Mouse (Mus musculus): Measurements from ENCODE around the gene Ap5m1.
A peak's percentile ranks its signal among the peaks of the same experiment; 100 is the strongest.

Ap5m1 gene

DNA sequence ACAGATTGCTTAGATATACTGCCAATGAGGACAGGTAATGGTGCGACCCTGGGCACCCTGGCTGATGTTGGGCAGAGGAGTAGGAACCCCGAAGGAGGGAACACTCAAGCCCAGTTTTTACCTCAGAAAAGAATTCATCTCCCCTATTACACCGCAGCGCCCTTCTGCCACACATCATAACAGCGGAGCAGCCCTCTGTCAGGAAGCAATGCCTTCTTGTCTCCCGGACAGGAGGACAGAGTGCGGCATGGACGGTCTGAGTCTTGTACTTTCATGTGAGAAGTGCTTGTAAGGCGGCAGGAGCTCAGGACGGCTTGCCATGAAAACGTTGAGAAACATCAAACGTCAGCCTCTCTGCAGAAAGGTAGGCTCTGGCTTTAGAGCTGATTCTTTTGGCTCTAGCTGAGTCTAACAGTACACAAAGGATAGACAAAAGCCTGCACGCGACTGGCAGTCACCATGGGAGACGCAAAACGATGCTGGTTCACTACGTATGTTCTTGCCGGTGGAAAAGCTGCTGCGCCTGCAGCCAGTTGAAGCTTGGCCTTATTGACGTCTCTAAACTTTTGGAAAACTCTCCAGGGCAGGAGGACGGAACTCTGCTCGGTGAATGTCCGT is 61.4 kb downstream of the Ap5m1 start:
- DNase-seq (ENCODE audit: low read depth, low spot score), result no peak

GRCm38 (mm10) chr14:49128544-49129263 is 62.8 kb downstream of the Ap5m1 start:
- DNase-seq (ENCODE audit: low read depth, low spot score), result no peak

DNA sequence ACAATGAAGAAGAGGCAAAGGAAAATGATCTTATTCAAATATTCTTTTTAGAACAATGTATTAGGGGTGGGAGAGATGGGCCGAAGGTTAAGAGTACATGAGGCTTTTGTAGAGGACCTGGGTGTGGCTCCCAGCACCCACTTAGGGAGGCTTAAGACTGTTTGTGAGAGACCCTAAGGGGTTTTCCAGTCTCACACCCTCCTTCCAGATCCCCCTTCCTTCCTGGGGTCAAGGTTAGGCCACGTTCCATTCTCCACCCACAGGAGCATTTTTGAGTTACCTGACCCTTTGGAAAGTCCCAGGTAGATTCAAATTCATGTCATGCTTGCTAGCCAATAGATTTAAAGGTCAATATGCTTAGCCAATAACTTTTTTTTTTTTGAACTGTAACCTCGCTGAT is 66.5 kb downstream of the Ap5m1 start:
- DNase-seq (ENCODE audit: low read depth, low spot score), result no peak

GRCm38 (mm10) chr14:49138171-49138570 is 72.3 kb downstream of the Ap5m1 start:
- DNase-seq (ENCODE audit: low read depth, low spot score), result no peak

DNA sequence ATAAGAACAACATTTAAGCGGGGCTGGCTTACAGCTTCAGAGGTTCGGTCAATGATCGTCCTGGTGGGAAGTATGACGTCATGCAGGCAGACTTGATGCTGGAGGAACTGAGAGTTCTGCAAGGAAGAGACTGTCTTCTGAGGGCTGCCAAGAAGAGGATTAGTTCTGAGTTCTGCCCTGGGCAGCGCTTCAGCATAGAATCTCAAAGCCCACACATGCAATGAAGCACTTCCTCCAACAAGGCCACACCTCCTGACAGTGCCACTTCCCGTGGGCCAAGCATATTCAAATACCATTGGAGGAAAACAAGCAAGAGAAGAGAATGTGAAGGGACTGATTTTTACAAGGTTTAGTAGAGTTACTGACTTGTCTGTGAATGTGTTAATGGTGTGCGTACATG is 74.9 kb downstream of the Ap5m1 start:
- peak; percentile 6 for DNase-seq (ENCODE audit: low read depth, low spot score)

All from skeletal muscle tissue, adult 2 months (tissue).